Comparison of ENCODE assay signal across 8 mouse cellular contexts in the genomic region with DNA sequence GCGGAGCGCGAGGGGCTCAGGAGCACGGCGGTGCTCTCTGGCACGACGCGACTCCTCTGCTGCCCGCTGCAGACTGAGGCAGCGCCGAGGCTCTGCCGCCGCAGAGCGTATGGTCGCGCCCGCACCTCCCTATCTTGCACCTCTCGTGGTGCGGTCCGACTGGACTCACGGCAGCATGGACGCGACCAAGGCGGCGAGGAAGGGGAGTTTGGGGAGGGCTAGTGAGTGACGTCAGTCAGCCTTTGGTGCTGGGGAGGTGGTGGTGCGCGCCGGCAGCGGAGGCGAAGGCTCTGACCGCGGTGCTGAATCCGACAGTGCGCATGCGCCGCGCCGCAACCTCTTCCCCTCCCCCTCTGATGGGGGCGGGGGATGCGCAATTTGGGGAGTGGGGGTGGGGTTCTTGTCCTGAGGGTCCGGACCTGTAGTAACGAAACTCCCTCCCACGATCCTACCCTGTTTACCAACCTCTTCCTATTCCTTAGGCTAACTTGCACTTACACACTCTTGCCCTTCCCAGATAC. TPM values are rescaled to one million over a fixed set of nuclear protein-coding genes. Genes with fewer than 3 reads are reported as not detected.
DNase-seq lines count a peak whose midpoint lies in the region; ATAC-seq and TF ChIP-seq lines count a peak whose summit lies in the region.

A gene (minus strand): TSS at position 161 of the 521 bp plus-strand sequence.

- H3K36me3 ChIP-seq in C2C12 (ENCODE audit: control insufficient read depth, insufficient read depth), result no peaks in the 10 kb centered on the region
- no peaks in the 10 kb centered on the region for H3K36me3 ChIP-seq in forebrain, embryonic 10.5 days (replicated peaks)
- H3K36me3 ChIP-seq in heart, embryonic 15.5 days, result no peaks in the 10 kb centered on the region
- no peaks in the 10 kb centered on the region for H3K36me3 ChIP-seq in liver, embryonic 12.5 days
- H3K36me3 ChIP-seq in splenic B cell, adult 2 months (ENCODE audit: control insufficient read depth, insufficient read depth, low read length, poor library complexity, severe bottlenecking), result no peaks in the 10 kb centered on the region

- peak within 1 kb of the TSS; percentile 80 for H3K4me2 ChIP-seq in heart, embryonic 15.5 days
- H3K4me2 ChIP-seq in liver, embryonic 12.5 days, result peak within 1 kb of the TSS; percentile 67

- H3K9me3 ChIP-seq in forebrain, embryonic 10.5 days, result 0 out of 2 replicates have a peak, but pooled peaks cover 3% of the 10 kb centered on the region
- H3K9me3 ChIP-seq in heart, embryonic 15.5 days (replicated peaks), result no peaks in the 10 kb centered on the region
- H3K9me3 ChIP-seq in liver, embryonic 12.5 days (replicated peaks), result no peaks in the 10 kb centered on the region

- H3K27ac ChIP-seq in forebrain, embryonic 10.5 days, result peak within 1 kb of the TSS; percentile 65; the same call in 1 of the 2 replicates
- H3K27ac ChIP-seq in heart, embryonic 15.5 days, result no peak within 1 kb of the TSS
- no peak within 1 kb of the TSS for H3K27ac ChIP-seq in liver, embryonic 12.5 days

- H3K4me3 ChIP-seq in C2C12 (ENCODE audit: insufficient read depth, poor library complexity, severe bottlenecking), result peak within 1 kb of the TSS; percentile 30
- H3K4me3 ChIP-seq in forebrain, embryonic 10.5 days, result peak within 1 kb of the TSS; percentile 56
- H3K4me3 ChIP-seq in heart, embryonic 15.5 days, result peak within 1 kb of the TSS; percentile 46
- peak within 1 kb of the TSS; percentile 41 for H3K4me3 ChIP-seq in liver, embryonic 12.5 days

- TF ChIP-seq CTCF in C2C12 (IDR thresholded peaks at IDR 0.05; ENCODE audit: control insufficient read depth, insufficient read depth, insufficient read length), result no peak
- no peak for TF ChIP-seq CTCF in brain, embryonic 14.5 days (IDR thresholded peaks at IDR 0.05; ENCODE audit: borderline replicate concordance, extremely low read depth, insufficient read depth, insufficient read length)

- 13% methylated on average over 38 of the region's 44 CpGs for WGBS in forebrain, embryonic 10.5 days
- WGBS in heart, embryonic 15.5 days, result 9% methylated on average over 40 of the region's 44 CpGs
- 11% methylated on average over 31 of the region's 44 CpGs for WGBS in liver, embryonic 12.5 days (ENCODE audit: insufficient replicate concordance)

- H3K79me3 ChIP-seq in C2C12 (ENCODE audit: low read depth), result no peaks in the 10 kb centered on the region

- peak; percentile 84; the same call in 1 of the 2 replicates for ATAC-seq in heart, embryonic 15.5 days (replicated peaks; ENCODE audit: insufficient number of reproducible peaks, insufficient read depth, low FRiP score, low read depth)
- ATAC-seq in liver, embryonic 12.5 days, result peak; percentile 49

- H3K4me1 ChIP-seq in forebrain, embryonic 10.5 days, result peaks cover 5% of the 10 kb centered on the region; the same call in 1 of the 2 replicates
- 0 out of 2 replicates have a peak, but pooled peaks cover 6% of the 10 kb centered on the region for H3K4me1 ChIP-seq in heart, embryonic 15.5 days (replicated peaks)
- no peaks in the 10 kb centered on the region for H3K4me1 ChIP-seq in liver, embryonic 12.5 days

- H3ac ChIP-seq in C2C12 (ENCODE audit: control insufficient read depth, insufficient read length, low read depth), result peak within 1 kb of the TSS; percentile 55

- H3K27me3 ChIP-seq in C2C12 (ENCODE audit: control insufficient read depth, insufficient read depth, insufficient read length), result no peaks in the 10 kb centered on the region
- H3K27me3 ChIP-seq in forebrain, embryonic 10.5 days (ENCODE audit: poor library complexity, severe bottlenecking), result peaks cover 19% of the 10 kb centered on the region
- peaks cover 8% of the 10 kb centered on the region; the same call in 1 of the 2 replicates for H3K27me3 ChIP-seq in heart, embryonic 15.5 days
- peaks cover 40% of the 10 kb centered on the region for H3K27me3 ChIP-seq in liver, embryonic 12.5 days (replicated peaks)
- no peaks in the 10 kb centered on the region for H3K27me3 ChIP-seq in splenic B cell, adult 2 months (ENCODE audit: control insufficient read depth, insufficient read depth, low read length, poor library complexity, severe bottlenecking)

- no peaks in the 10 kb centered on the region for H3K79me2 ChIP-seq in C2C12 (ENCODE audit: control insufficient read depth, insufficient read depth)

- peak; percentile 67 for TF ChIP-seq POLR2A in brain, embryonic 14.5 days (IDR thresholded peaks at IDR 0.05; ENCODE audit: borderline replicate concordance, extremely low read depth, insufficient read depth, insufficient read length, poor library complexity, severe bottlenecking)

- peak; percentile 98 for DNase-seq in brain, embryonic 14.5 days (ENCODE audit: low read depth)
- peak; percentile 83 for DNase-seq in forebrain, embryonic 10.5 days (ENCODE audit: extremely low spot score, low spot score)
- peak; percentile 83 for DNase-seq in kidney, postnatal 14 days
- DNase-seq in naive thymus-derived CD4-positive, alpha-beta T cell, adult 2 months (ENCODE audit: low read depth), result peak; percentile 81
- peak; percentile 86 for DNase-seq in splenic B cell, adult 2 months (ENCODE audit: low read depth, low spot score)

- peak within 1 kb of the TSS; percentile 25; the same call in 1 of the 2 replicates for H3K9ac ChIP-seq in heart, embryonic 15.5 days
- no peak within 1 kb of the TSS for H3K9ac ChIP-seq in liver, embryonic 12.5 days

TF ChIP-seq in C2C12, 6 proteins besides CTCF, POLR2A, EP300 and RAD21:
- no peak for TF ChIP-seq MAX (IDR thresholded peaks at IDR 0.05)
- no peak for TF ChIP-seq MYOG (IDR thresholded peaks at IDR 0.05; ENCODE audit: control insufficient read depth, extremely low read depth, insufficient read length)
- no peak for TF ChIP-seq USF1 (IDR thresholded peaks at IDR 0.05; ENCODE audit: low read depth)
- TF ChIP-seq MYOD1 (IDR thresholded peaks at IDR 0.05; ENCODE audit: control insufficient read depth, insufficient read length, low read depth), result no peak
- no peak for TF ChIP-seq FOSL1 (IDR thresholded peaks at IDR 0.05; ENCODE audit: insufficient read depth, low read length, poor library complexity, severe bottlenecking)
- TF ChIP-seq CEBPB (IDR thresholded peaks at IDR 0.05; ENCODE audit: low read depth), result no peak

RNA-seq across cellular contexts. Expression of the gene that starts here (rescaled TPM):
- polyA plus RNA-seq in C2C12 (2012; fragmentation: generic; extraction: Trizol), result 6.1 TPM
- 28.2 and 68.1 TPM in 2 replicates for polyA plus RNA-seq in brain, embryonic 14.5 days (2012; rRNA removed)
- 2.1 and 2.4 TPM in 2 replicates for polyA plus RNA-seq in forebrain, embryonic 10.5 days (2016; fragmentation: Nextera tagmentation; extraction: Ambion mirVana)
- 0.25 and 0.77 TPM in 2 replicates for polyA plus RNA-seq in heart, embryonic 15.5 days (2015; fragmentation: Nextera tagmentation; extraction: Ambion mirVana)
- 0.04 TPM in 1 of 2 replicates, not detected in the other for polyA plus RNA-seq in liver, embryonic 12.5 days (2016; fragmentation: Nextera tagmentation; extraction: Ambion mirVana)

Comparison
In these comparisons a context has a peak if more than half of its experiments do, and no peak if none do; other contexts are left out.
1. Peak in ATAC-seq, H3K4me3 ChIP-seq, H3K9ac ChIP-seq and H3K4me2 ChIP-seq in heart, embryonic 15.5 days; RNA of the gene not detected or under 1 TPM.
2. Peak in ATAC-seq, H3K4me3 ChIP-seq and H3K4me2 ChIP-seq in liver, embryonic 12.5 days; RNA of the gene not detected or under 1 TPM.